Mouse (Mus musculus) midbrain, embryonic 11.5 days (tissue): Measurements from ENCODE around the gene Cyb5r4. TPM values are rescaled to one million over a fixed set of nuclear protein-coding genes. Genes with fewer than 3 reads are reported as not detected.

ENCODE experiments used
- ATAC-seq: fragments of 200-750 bp; cut with Nextera tagmentation; 2 replicates; pipeline ENCODE4 v1.8.0; 2017; ENCODE audit warnings: moderate TSS enrichment, moderate library complexity; ENCODE audit not compliant: low FRiP score
- DNase-seq: peaks from one replicate; pipeline ENCODE4 v3.0.0; 2015; ENCODE audit warnings: low spot score; ENCODE audit errors: missing footprints
- H3K27ac ChIP-seq: fragments of 300-500 bp; sonication (generic); 2 replicates; pipeline ENCODE4 v1.5.1; 2014; ENCODE audit warnings: low read depth, low read length
- H3K27me3 ChIP-seq: fragments of 300-500 bp; sonication (generic); 2 replicates; pipeline ENCODE4 v1.6.1; 2014; ENCODE audit warnings: mild to moderate bottlenecking, low read length, moderate library complexity, mixed read lengths; ENCODE audit not compliant: control insufficient read depth, insufficient read depth
- H3K36me3 ChIP-seq: fragments of 300-500 bp; sonication (generic); 2 replicates; pipeline ENCODE4 v1.6.1; 2014; ENCODE audit warnings: mild to moderate bottlenecking, low read length, moderate library complexity, mixed read lengths; ENCODE audit not compliant: control insufficient read depth, insufficient read depth
- H3K4me1 ChIP-seq: fragments of 300-500 bp; sonication (generic); 2 replicates; pipeline ENCODE4 v1.6.1; 2014; ENCODE audit warnings: low read length; ENCODE audit not compliant: control insufficient read depth, insufficient read depth
- H3K4me2 ChIP-seq: fragments of 300-500 bp; sonication (generic); 2 replicates; pipeline ENCODE4 v1.6.1; 2014; ENCODE audit warnings: mild to moderate bottlenecking, moderate library complexity
- H3K4me3 ChIP-seq: fragments of 300-500 bp; sonication (generic); 2 replicates; pipeline ENCODE4 v1.5.1; 2014; ENCODE audit warnings: low read depth, low read length
- H3K9ac ChIP-seq: fragments of 300-500 bp; sonication (generic); 2 replicates; pipeline ENCODE4 v1.6.1; 2014; ENCODE audit warnings: low read length
- H3K9me3 ChIP-seq: fragments of 300-500 bp; sonication (generic); 2 replicates; pipeline ENCODE4 v1.6.1; 2016; ENCODE audit warnings: low read length; ENCODE audit not compliant: control insufficient read depth
- WGBS: fragments of 180-500 bp; shearing (Covaris S2); extraction: QIAGEN DNeasy Blood & Tissue Kit; methylation state at CpG from one replicate; pipeline ENCODE4 v1.1.7; 2014; 5-methylcytosine and 5-hydroxymethylcytosine counted together
- polyA plus RNA-seq: library from polyadenylated mRNA; unstranded; fragments of >200 nt; fragmentation: Nextera tagmentation; extraction: Ambion mirVana; gene quantifications from 2 replicates; pipeline ENCODE4 v1.2.1, GENCODE M21; 2014

Cyb5r4 gene
- polyA plus RNA-seq, 1 experiment from 2014 or later: 126 TPM

GRCm38 (mm10) chr9:86985105-86985504, 36.7 kb upstream of the Cyb5r4 start:
- no peak overlapping the region for H3K9ac ChIP-seq
- no peak overlapping the region for H3K4me3 ChIP-seq
- no peaks in the 10 kb centered on the region for H3K4me1 ChIP-seq
- DNase-seq: no peak
- 80% methylated on average over 6 of the region's 6 CpGs for WGBS
- no peaks in the 10 kb centered on the region for H3K9me3 ChIP-seq
- H3K36me3 ChIP-seq: no peaks in the 10 kb centered on the region
- no peaks in the 10 kb centered on the region for H3K27me3 ChIP-seq
- no peak overlapping the region for H3K27ac ChIP-seq
- ATAC-seq: no peak
- H3K4me2 ChIP-seq: no peak overlapping the region

GRCm38 (mm10) chr9:86986703-86987296, 35.0 kb upstream of the Cyb5r4 start:
- no peak for DNase-seq
- WGBS: 72% methylated on average over 7 of the region's 7 CpGs
- H3K27me3 ChIP-seq: no peaks in the 10 kb centered on the region
- H3K36me3 ChIP-seq: no peaks in the 10 kb centered on the region
- no peaks in the 10 kb centered on the region for H3K4me1 ChIP-seq
- no peak overlapping the region for H3K4me3 ChIP-seq
- H3K9ac ChIP-seq: no peak overlapping the region
- peak; percentile 46; the same call in 1 of the 2 replicates for ATAC-seq
- no peak overlapping the region for H3K27ac ChIP-seq
- H3K4me2 ChIP-seq: no peak overlapping the region
- no peaks in the 10 kb centered on the region for H3K9me3 ChIP-seq

- Histone ChIP-seq H3K36me3 (no peaks in the 10 kb centered on the region), H3K9me3 (no peaks in the 10 kb centered on the region)
Observed at GRCm38 (mm10) chr9:86989822-86990221, 32.0 kb upstream of the Cyb5r4 start.

GRCm38 (mm10) chr9:86991758-86992157, 30.1 kb upstream of the Cyb5r4 start:
- DNase-seq (no peak), ATAC-seq (no peak)
- no peaks in the 10 kb centered on the region for H3K9me3 ChIP-seq
- no peak overlapping the region for H3K4me3 ChIP-seq
- H3K27me3 ChIP-seq: no peaks in the 10 kb centered on the region
- no peaks in the 10 kb centered on the region for H3K4me1 ChIP-seq
- no peaks in the 10 kb centered on the region for H3K36me3 ChIP-seq
- no peak overlapping the region for H3K4me2 ChIP-seq
- no peak overlapping the region for H3K27ac ChIP-seq
- WGBS: 88% methylated on average over 8 of the region's 8 CpGs
- no peak overlapping the region for H3K9ac ChIP-seq

More at GRCm38 (mm10) chr9:86989822-86990221, 32.0 kb upstream of the Cyb5r4 start:
- no peak overlapping the region for H3K4me3 ChIP-seq
- H3K27ac ChIP-seq: no peak overlapping the region
- no peaks in the 10 kb centered on the region for H3K27me3 ChIP-seq
- no peaks in the 10 kb centered on the region for H3K4me1 ChIP-seq
- no peak for DNase-seq
- H3K4me2 ChIP-seq: no peak overlapping the region
- no peak for ATAC-seq
- H3K9ac ChIP-seq: no peak overlapping the region

GRCm38 (mm10) chr9:86997046-86997691, 24.6 kb upstream of the Cyb5r4 start:
- Histone ChIP-seq H3K9ac (no peak overlapping the region), H3K4me1 (no peaks in the 10 kb centered on the region), H3K36me3 (no peaks in the 10 kb centered on the region), H3K27me3 (no peaks in the 10 kb centered on the region), H3K9me3 (no peaks in the 10 kb centered on the region), H3K4me3 (no peak overlapping the region), H3K27ac (no peak overlapping the region), H3K4me2 (no peak overlapping the region)
- ATAC-seq (no peak), DNase-seq (no peak)
- 75% methylated on average over 3 of the region's 3 CpGs for WGBS

- ATAC-seq (no peak), DNase-seq (no peak)
- Histone ChIP-seq H3K27me3 (no peaks in the 10 kb centered on the region), H3K4me1 (no peaks in the 10 kb centered on the region), H3K4me2 (no peak overlapping the region), H3K36me3 (no peaks in the 10 kb centered on the region), H3K4me3 (no peak overlapping the region), H3K9me3 (no peaks in the 10 kb centered on the region), H3K27ac (no peak overlapping the region), H3K9ac (no peak overlapping the region)
- 62% methylated on average over 2 of the region's 2 CpGs for WGBS
Observed at GRCm38 (mm10) chr9:86999956-87000582, 21.7 kb upstream of the Cyb5r4 start.

- Histone ChIP-seq H3K9me3 (no peaks in the 10 kb centered on the region), H3K4me2 (no peak overlapping the region), H3K27ac (no peak overlapping the region), H3K36me3 (no peaks in the 10 kb centered on the region), H3K4me3 (no peak overlapping the region), H3K4me1 (no peaks in the 10 kb centered on the region), H3K9ac (no peak overlapping the region), H3K27me3 (no peaks in the 10 kb centered on the region)
- 77% methylated on average over 6 of the region's 6 CpGs for WGBS
- ATAC-seq (no peak), DNase-seq (no peak)
Observed at GRCm38 (mm10) chr9:87004701-87005434, 16.9 kb upstream of the Cyb5r4 start.

GRCm38 (mm10) chr9:87005435-87005779, 16.4 kb upstream of the Cyb5r4 start:
- no peak overlapping the region for H3K4me2 ChIP-seq

GRCm38 (mm10) chr9:87008507-87008906, 13.3 kb upstream of the Cyb5r4 start:
- ATAC-seq (no peak), DNase-seq (no peak)
- 80% methylated on average over 6 of the region's 6 CpGs for WGBS
- no peaks in the 10 kb centered on the region for H3K4me1 ChIP-seq
- no peaks in the 10 kb centered on the region for H3K27me3 ChIP-seq
- H3K9me3 ChIP-seq: no peaks in the 10 kb centered on the region
- H3K4me3 ChIP-seq: no peak overlapping the region
- no peak overlapping the region for H3K4me2 ChIP-seq
- no peak overlapping the region for H3K9ac ChIP-seq
- no peaks in the 10 kb centered on the region for H3K36me3 ChIP-seq
- no peak overlapping the region for H3K27ac ChIP-seq

More at GRCm38 (mm10) chr9:87005435-87005779, 16.4 kb upstream of the Cyb5r4 start:
- Histone ChIP-seq H3K9me3 (no peaks in the 10 kb centered on the region), H3K4me1 (no peaks in the 10 kb centered on the region), H3K36me3 (no peaks in the 10 kb centered on the region), H3K27me3 (no peaks in the 10 kb centered on the region), H3K4me3 (no peak overlapping the region), H3K9ac (no peak overlapping the region), H3K27ac (no peak overlapping the region)
- DNase-seq (no peak), ATAC-seq (no peak)
- 87% methylated on average over 5 of the region's 5 CpGs for WGBS
